Mouse (Mus musculus) forebrain, embryonic 16.5 days (tissue): Measurements from ENCODE around the gene Sv2a. TPM values are rescaled to one million over a fixed set of nuclear protein-coding genes. Genes with fewer than 3 reads are reported as not detected.

ENCODE experiments used
- ATAC-seq: fragments of 200-750 bp; cut with Nextera tagmentation; 2 replicates; pipeline ENCODE4 v1.8.0; 2017; ENCODE audit warnings: mild to moderate bottlenecking, moderate library complexity
- H3K27ac ChIP-seq: fragments of 300-500 bp; sonication (generic); 2 replicates; pipeline ENCODE4 v1.5.1; 2014; ENCODE audit warnings: low read length, control low read depth
- H3K27me3 ChIP-seq: fragments of 300-500 bp; sonication (generic); replicated peaks from 2 replicates; pipeline ENCODE4 v1.6.1; 2014; ENCODE audit warnings: low read length; ENCODE audit not compliant: control insufficient read depth, insufficient read depth
- H3K36me3 ChIP-seq: fragments of 300-500 bp; sonication (generic); 2 replicates; pipeline ENCODE4 v1.6.1; 2014; ENCODE audit not compliant: control insufficient read depth, insufficient read depth
- H3K4me1 ChIP-seq: fragments of 300-500 bp; sonication (generic); replicated peaks from 2 replicates; pipeline ENCODE4 v1.6.1; 2014; ENCODE audit warnings: low read length; ENCODE audit not compliant: control insufficient read depth, insufficient read depth
- H3K4me2 ChIP-seq: fragments of 300-500 bp; sonication (generic); 2 replicates; pipeline ENCODE4 v1.6.1; 2014; ENCODE audit warnings: mild to moderate bottlenecking, low read length, control low read depth
- H3K4me3 ChIP-seq: fragments of 300-500 bp; sonication (generic); replicated peaks from 2 replicates; pipeline ENCODE4 v1.5.1; 2014; ENCODE audit warnings: mild to moderate bottlenecking, low read length, control low read depth
- H3K9ac ChIP-seq: fragments of 300-500 bp; sonication (generic); replicated peaks from 2 replicates; pipeline ENCODE4 v1.6.1; 2014; ENCODE audit warnings: low read depth, low read length, control low read depth
- H3K9me3 ChIP-seq: fragments of 300-500 bp; sonication (generic); 2 replicates; pipeline ENCODE4 v1.6.1; 2016; ENCODE audit warnings: low read length; ENCODE audit not compliant: control insufficient read depth
- WGBS: fragments of 180-500 bp; shearing (Covaris S2); extraction: QIAGEN DNeasy Blood & Tissue Kit; methylation state at CpG from one replicate; pipeline ENCODE4 v1.1.7; 2014; 5-methylcytosine and 5-hydroxymethylcytosine counted together
- polyA plus RNA-seq: library from polyadenylated mRNA; unstranded; fragments of >200 nt; fragmentation: Nextera tagmentation; extraction: Ambion mirVana; gene quantifications from 2 replicates; pipeline ENCODE4 v1.2.1, GENCODE M21; 2015

The Sv2a gene
- polyA plus RNA-seq, 1 experiment from 2014 or later = 87.3 TPM

DNA sequence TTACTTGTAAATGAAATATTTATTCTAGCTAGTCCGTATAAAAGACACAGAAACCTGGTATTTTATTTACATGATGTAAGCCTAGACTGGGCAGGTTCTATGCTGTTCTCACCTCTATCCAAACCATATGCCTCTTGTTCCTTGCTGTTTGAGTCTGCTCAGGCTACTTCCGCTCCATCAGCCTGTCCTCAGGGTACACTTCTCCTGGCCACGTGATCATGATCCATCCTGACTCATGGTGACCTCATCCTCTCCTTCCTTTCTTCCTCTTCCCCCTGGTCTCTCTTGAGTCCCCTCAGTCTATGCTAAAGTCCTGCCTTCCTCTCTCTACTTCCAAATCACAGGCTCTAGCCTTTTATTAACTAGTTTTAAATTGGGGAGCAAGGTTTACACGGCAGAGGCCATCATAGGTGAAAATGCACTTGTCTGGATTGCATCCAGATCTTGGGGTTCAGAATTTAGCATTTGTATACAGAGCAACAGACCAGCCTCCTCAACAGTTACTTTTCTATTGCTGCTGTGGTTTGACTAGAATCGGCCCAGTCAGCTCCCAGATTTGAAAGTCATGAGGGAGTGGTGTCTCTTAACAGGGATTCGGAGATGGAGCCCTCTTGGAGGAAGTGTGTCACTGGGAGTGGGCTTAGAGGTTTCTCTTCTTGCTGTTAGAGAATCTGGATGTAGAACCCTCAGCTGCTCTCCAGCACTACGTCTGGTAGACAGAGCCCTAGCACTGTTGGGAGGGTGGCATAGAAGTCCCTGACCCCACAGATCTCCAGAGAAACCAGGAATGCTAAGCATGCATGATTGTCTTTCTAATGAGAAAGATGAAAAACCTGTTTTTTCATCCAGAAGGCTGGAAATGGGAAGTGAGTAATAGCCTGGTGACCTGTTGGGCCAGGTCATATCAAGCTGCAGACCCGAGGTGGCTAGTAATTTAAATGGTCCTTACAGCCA is 46.0 kb downstream of the Sv2a start:
- ATAC-seq = no peak
- 75% methylated on average over 8 of the region's 8 CpGs for WGBS

DNA sequence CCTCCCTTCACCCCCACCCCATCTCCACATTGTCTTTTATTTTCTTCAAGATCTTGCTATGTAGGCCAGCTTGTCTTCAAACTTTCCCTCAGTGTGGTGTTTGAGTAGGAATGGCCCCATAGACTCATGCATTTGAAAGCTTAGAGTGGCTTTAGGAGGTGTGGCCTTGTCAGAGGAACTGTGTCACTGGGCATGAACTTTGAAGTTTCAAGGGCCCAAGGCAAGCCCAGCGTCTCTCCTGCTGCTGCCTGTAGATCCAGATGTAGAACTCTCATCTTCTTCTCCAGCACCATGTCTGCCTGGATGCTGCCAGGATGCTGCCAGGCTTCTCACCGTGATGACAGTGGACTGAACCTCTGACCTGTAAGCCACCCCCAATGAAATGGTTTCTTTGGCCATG is 47.9 kb downstream of the Sv2a start:
- peaks cover 6% of the 10 kb centered on the region for H3K4me1 ChIP-seq
- WGBS = 84% methylated on average over 2 of the region's 2 CpGs
- H3K36me3 ChIP-seq = no peaks in the 10 kb centered on the region
- H3K27ac ChIP-seq = no peak overlapping the region
- no peaks in the 10 kb centered on the region for H3K27me3 ChIP-seq
- no peak overlapping the region for H3K4me3 ChIP-seq
- no peak overlapping the region for H3K9ac ChIP-seq
- H3K9me3 ChIP-seq = no peaks in the 10 kb centered on the region
- no peak overlapping the region for H3K4me2 ChIP-seq
- ATAC-seq = no peak

More for the DNA sequence above, 46.0 kb downstream of the Sv2a start:
- Histone ChIP-seq H3K36me3 (no peaks in the 10 kb centered on the region), H3K9ac (no peak overlapping the region), H3K4me3 (no peak overlapping the region), H3K27me3 (no peaks in the 10 kb centered on the region), H3K4me1 (peaks cover 11% of the 10 kb centered on the region), H3K4me2 (no peak overlapping the region), H3K9me3 (no peaks in the 10 kb centered on the region), H3K27ac (no peak overlapping the region)

DNA sequence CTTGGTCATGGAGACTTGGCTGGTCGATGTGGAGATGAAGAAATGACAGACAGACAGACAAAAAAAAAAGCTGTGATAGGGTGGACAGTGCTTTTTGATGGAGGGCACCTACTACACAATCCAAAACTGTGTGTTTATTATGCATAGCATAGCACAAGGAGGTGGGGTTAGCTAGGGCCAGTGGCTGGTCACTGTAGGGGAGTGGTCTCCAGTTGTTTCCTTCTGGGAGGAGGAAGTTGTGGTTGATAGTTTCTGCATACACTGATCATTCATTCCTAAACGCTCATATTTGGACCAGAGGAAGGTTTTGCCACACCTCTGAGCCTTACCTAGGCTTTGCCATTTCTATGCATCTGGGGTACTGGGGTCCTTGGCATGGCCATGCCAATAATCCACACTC is 49.5 kb downstream of the Sv2a start:
- H3K4me3 ChIP-seq = no peak overlapping the region
- H3K4me1 ChIP-seq = peaks cover 6% of the 10 kb centered on the region; the same call in 1 of the 2 replicates
- no peaks in the 10 kb centered on the region for H3K36me3 ChIP-seq
- 85% methylated on average over 2 of the region's 2 CpGs for WGBS
- no peak overlapping the region for H3K27ac ChIP-seq
- no peak overlapping the region for H3K4me2 ChIP-seq
- no peaks in the 10 kb centered on the region for H3K27me3 ChIP-seq
- no peak overlapping the region for H3K9ac ChIP-seq
- no peak for ATAC-seq
- no peaks in the 10 kb centered on the region for H3K9me3 ChIP-seq

DNA sequence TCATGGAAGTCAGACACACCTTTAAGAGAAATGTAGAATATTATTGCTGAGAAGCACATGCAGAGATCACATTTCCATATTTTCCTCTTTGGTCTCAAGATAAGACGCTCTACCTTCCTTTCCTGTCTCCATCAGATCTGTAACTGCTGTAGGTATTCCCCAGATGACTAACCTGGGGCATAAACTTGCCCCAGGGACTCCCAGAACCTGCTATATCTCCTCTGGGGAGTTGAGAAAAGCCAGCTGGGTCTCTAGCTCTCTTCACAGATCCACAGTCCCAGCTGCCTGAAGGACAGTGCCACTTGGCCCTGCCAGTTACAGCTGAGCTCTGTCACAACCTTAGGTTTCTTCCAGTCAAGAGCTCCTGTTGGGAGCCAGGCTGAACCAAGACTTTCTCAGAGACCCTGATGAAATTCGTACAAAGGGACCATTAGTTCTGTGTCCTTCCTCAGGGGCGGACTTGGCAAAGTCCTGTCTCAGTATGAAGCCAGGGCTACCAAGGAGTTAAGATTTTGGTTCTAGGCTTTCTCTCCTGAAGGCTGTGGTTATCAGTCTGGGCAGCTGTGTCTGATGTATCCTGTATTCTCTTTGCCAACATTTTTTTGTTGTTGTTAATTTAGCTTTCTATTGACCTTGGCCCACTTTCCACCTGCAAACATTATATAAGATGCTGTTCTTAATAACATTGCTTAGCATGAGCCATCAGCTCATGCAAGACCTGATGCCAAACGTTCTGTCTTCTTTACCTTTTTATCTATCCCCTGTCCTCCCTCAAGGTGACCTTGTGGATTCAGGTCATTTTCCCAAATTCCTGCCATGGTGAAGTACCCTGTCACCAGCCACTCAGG is 50.2 kb downstream of the Sv2a start:
- 76% methylated on average over 4 of the region's 4 CpGs for WGBS
- H3K4me2 ChIP-seq = no peak overlapping the region
- no peaks in the 10 kb centered on the region for H3K36me3 ChIP-seq
- no peaks in the 10 kb centered on the region for H3K27me3 ChIP-seq
- peaks cover under 1% of the 10 kb centered on the region; the same call in 1 of the 2 replicates for H3K4me1 ChIP-seq
- no peaks in the 10 kb centered on the region for H3K9me3 ChIP-seq
- H3K4me3 ChIP-seq = no peak overlapping the region
- no peak overlapping the region for H3K9ac ChIP-seq
- H3K27ac ChIP-seq = no peak overlapping the region
- no peak for ATAC-seq

DNA sequence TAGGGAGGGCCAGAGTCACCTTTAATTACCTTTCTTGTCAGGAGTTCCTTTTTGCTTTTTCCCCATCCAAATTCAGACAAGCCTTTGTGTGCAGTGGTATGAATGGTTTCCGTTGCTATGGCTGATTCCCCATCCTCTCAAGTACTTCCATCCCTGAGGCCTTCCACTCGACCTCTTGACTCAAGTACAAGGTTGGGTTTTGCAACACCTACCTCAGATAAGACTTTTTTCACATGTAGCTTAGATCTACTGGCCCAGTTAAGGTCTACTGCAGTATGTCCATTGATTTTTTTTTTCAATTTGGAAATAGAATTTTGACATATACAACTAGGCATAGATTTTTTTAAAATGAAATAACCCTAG is 50.8 kb downstream of the Sv2a start:
- no peaks in the 10 kb centered on the region for H3K4me1 ChIP-seq
- no peak overlapping the region for H3K4me2 ChIP-seq
- no peaks in the 10 kb centered on the region for H3K27me3 ChIP-seq
- no peak overlapping the region for H3K9ac ChIP-seq
- H3K4me3 ChIP-seq = no peak overlapping the region
- no peaks in the 10 kb centered on the region for H3K9me3 ChIP-seq
- no peaks in the 10 kb centered on the region for H3K36me3 ChIP-seq
- 47% methylated on average over 2 of the region's 2 CpGs for WGBS
- H3K27ac ChIP-seq = no peak overlapping the region
- ATAC-seq = no peak

- Histone ChIP-seq H3K4me3 (no peak overlapping the region), H3K36me3 (no peaks in the 10 kb centered on the region), H3K27me3 (no peaks in the 10 kb centered on the region), H3K9me3 (no peaks in the 10 kb centered on the region), H3K4me2 (no peak overlapping the region), H3K27ac (no peak overlapping the region), H3K4me1 (peaks cover 13% of the 10 kb centered on the region), H3K9ac (no peak overlapping the region)
- no peak for ATAC-seq
- 91% methylated on average over 2 of the region's 2 CpGs for WGBS
Observed at GRCm38 (mm10) chr3:96234914-96235313, 54.0 kb downstream of the Sv2a start.

DNA sequence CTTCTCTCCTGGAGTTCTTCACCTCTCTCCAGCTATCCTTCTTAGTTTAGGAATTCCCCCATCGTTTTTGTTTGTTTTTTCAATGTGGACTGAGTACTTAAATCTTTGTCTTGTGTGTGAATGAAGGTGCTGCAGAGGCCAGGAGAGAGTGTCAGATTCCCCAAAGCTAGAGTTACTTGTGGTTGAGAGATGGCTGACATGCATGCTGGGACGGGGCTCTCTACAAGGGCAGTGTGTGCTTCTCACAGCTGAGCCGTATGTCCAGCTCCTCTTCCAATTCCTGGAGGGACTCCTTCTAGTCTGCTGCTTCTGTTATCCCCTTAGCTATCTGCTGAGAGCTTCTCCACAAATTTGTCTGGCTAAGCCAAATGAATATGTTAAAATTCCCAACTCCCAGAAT is 54.9 kb downstream of the Sv2a start:
- Histone ChIP-seq H3K36me3 (no peaks in the 10 kb centered on the region), H3K4me2 (no peak overlapping the region), H3K4me3 (no peak overlapping the region), H3K27me3 (no peaks in the 10 kb centered on the region), H3K9me3 (no peaks in the 10 kb centered on the region), H3K9ac (no peak overlapping the region), H3K27ac (no peak overlapping the region), H3K4me1 (peaks cover 15% of the 10 kb centered on the region)
- 71% methylated on average over 3 of the region's 3 CpGs for WGBS
- ATAC-seq = no peak

DNA sequence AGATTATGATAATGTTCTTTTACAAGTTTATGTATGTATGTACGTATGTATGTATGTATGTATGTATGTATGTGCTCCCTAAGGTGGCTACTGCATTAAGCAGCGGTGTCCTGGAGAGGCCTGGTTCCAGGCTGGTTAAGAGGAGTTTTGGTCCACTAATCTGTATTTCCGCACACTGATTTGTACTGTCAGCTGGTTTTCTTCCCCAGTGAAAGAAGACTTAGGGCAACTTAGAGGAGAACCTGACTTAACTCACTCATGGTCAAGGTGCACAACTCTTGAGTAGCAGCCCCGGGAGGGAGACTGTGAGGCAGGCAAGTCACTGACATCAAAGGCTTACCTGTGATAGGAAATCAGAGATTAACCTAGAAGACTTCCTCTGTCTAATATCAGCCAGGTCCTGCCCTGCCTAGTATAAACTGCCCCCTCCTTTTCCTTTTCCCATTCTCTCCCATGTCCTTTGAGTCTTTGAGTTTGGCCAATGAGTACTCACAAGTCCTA is 55.9 kb downstream of the Sv2a start:
- H3K9ac ChIP-seq = no peak overlapping the region
- WGBS = 84% methylated on average over 4 of the region's 4 CpGs
- H3K36me3 ChIP-seq = no peaks in the 10 kb centered on the region
- H3K9me3 ChIP-seq = no peaks in the 10 kb centered on the region
- H3K27ac ChIP-seq = no peak overlapping the region
- no peaks in the 10 kb centered on the region for H3K27me3 ChIP-seq
- peak overlapping the region; percentile 48 for H3K4me2 ChIP-seq
- H3K4me3 ChIP-seq = peak overlapping the region; percentile 40; the same call in 1 of the 2 replicates
- peaks cover 16% of the 10 kb centered on the region for H3K4me1 ChIP-seq
- no peak for ATAC-seq

GRCm38 (mm10) chr3:96237335-96237903 is 56.5 kb downstream of the Sv2a start:
- H3K27ac ChIP-seq = no peak overlapping the region
- H3K27me3 ChIP-seq = no peaks in the 10 kb centered on the region
- ATAC-seq = no peak
- no peaks in the 10 kb centered on the region for H3K36me3 ChIP-seq
- H3K4me1 ChIP-seq = peaks cover 16% of the 10 kb centered on the region
- WGBS = 17% methylated on average over 7 of the region's 7 CpGs
- H3K9me3 ChIP-seq = no peaks in the 10 kb centered on the region
- peak overlapping the region; percentile 41; the same call in 1 of the 2 replicates for H3K9ac ChIP-seq
- peak overlapping the region; percentile 48 for H3K4me2 ChIP-seq
- H3K4me3 ChIP-seq = peak overlapping the region; percentile 40
